Mouse (Mus musculus): Measurements from ENCODE around the gene Scamp4. TPM values are rescaled to one million over a fixed set of nuclear protein-coding genes. Genes with fewer than 3 reads are reported as not detected.
"Not testable (repeated sequence)": the region's sequence is repeated elsewhere in the genome, so short reads cannot be mapped to it uniquely, and the experiment has no call there.

The Scamp4 gene
- polyA plus RNA-seq, 1 experiment from 2014 or later, result 102 TPM

DNA sequence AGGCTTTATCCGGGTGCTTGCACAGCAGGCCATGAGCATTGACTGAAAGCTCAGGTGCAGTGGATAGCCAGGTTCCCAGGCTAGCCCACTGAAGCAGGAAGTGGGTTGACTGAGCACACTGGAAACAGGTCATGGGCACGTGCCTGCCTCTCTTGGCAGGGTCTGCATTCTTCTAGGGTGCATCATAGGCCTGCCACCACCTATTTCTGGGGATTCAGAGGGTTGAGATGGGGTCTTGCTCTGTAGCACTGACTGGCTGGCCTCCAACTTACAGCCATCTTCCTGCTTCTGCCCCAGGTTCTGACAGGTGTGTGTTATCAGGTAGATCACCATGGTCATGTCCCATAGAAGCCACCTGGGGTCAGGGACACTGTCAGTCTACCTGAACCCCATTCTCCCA is 2.3 kb downstream of the Scamp4 start:
- Histone ChIP-seq H3K9ac (no peak overlapping the region), H3K27me3 (no peaks in the 10 kb centered on the region), H3K4me1 (peaks cover 18% of the 10 kb centered on the region), H3K9me3 (no peaks in the 10 kb centered on the region), H3K27ac (no peak overlapping the region), H3K4me3 (no peak overlapping the region), H3K36me3 (peaks cover 45% of the 10 kb centered on the region), H3K4me2 (no peak overlapping the region)
- no peak for ATAC-seq (ENCODE audit: insufficient number of reproducible peaks, low FRiP score, low TSS enrichment, low read depth)
- WGBS, result 78% methylated on average over 2 of the region's 2 CpGs

GRCm38 (mm10) chr10:80605721-80606120 is 3.0 kb downstream of the Scamp4 start, which contains the start of gene Gm49322:
Gene Gm49322 (plus strand): TSS chr10:80606021.
- 79% methylated on average over 4 of the region's 4 CpGs for WGBS
- H3K36me3 ChIP-seq, result peaks cover 49% of the 10 kb centered on the region
- not testable (repeated sequence) for H3K4me2 ChIP-seq; H3K4me3 ChIP-seq; H3K27ac ChIP-seq; H3K9ac ChIP-seq; ATAC-seq (ENCODE audit: insufficient number of reproducible peaks, low FRiP score, low TSS enrichment, low read depth); H3K9me3 ChIP-seq; H3K27me3 ChIP-seq
- H3K4me1 ChIP-seq, result peaks cover 18% of the 10 kb centered on the region

DNA sequence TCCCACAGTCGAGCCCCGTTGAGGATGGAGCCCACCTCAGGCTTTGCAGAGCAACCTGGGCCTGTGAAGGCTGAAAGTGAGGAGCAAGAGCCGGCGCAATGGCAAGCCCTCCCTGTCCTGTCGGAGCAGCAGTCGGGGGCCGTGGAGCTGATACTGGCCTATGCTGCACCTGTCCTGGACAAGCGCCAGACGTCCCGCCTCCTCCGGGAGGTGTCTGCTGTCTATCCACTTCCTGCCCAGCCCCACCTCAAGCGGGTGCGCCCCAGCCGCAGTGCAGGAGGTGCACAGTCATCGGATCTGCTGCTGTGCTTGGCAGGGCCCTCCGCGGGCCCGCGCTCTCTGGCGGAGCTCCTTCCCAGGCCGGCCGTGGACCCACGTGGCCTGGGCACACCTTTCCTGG is 3.6 kb downstream of the Scamp4 start:
- Histone ChIP-seq H3K36me3 (peaks cover 52% of the 10 kb centered on the region), H3K4me2 (no peak overlapping the region), H3K9ac (no peak overlapping the region), H3K27me3 (no peaks in the 10 kb centered on the region), H3K27ac (no peak overlapping the region), H3K9me3 (no peaks in the 10 kb centered on the region), H3K4me3 (no peak overlapping the region), H3K4me1 (peaks cover 18% of the 10 kb centered on the region)
- WGBS, result 89% methylated on average over 23 of the region's 23 CpGs
- no peak for ATAC-seq (ENCODE audit: insufficient number of reproducible peaks, low FRiP score, low TSS enrichment, low read depth)

GRCm38 (mm10) chr10:80606737-80607350 is 4.2 kb downstream of the Scamp4 start:
- 95% methylated on average over 34 of the region's 34 CpGs for WGBS
- no peak for ATAC-seq (ENCODE audit: insufficient number of reproducible peaks, low FRiP score, low TSS enrichment, low read depth)
- peaks cover 56% of the 10 kb centered on the region for H3K36me3 ChIP-seq
- no peaks in the 10 kb centered on the region for H3K9me3 ChIP-seq
- H3K4me2 ChIP-seq, result no peak overlapping the region
- H3K4me3 ChIP-seq, result no peak overlapping the region
- H3K9ac ChIP-seq, result no peak overlapping the region
- H3K27me3 ChIP-seq, result no peaks in the 10 kb centered on the region
- H3K27ac ChIP-seq, result no peak overlapping the region
- peaks cover 18% of the 10 kb centered on the region for H3K4me1 ChIP-seq

DNA sequence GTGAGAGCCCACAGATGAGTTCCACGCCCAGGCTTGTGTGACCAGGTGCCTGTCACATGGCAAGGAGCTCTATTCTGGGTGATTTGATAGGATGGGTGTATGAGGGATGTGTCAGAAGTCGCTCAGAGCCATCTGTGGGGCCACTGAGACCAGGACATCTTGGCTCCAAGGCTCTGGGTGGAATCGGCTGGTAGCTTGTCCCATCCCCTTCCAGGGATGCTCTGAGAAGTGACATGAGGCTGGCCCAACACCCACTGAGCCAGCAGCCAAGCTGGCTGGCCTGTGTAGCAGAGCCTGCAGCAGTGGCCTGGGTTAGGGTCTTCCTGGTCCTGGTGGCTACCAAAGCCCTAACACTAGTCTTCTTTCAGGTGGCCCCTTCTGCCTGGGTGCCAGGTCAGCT is 5.8 kb downstream of the Scamp4 start:
- no peak for ATAC-seq (ENCODE audit: insufficient number of reproducible peaks, low FRiP score, low TSS enrichment, low read depth)
- H3K9ac ChIP-seq, result no peak overlapping the region
- 85% methylated on average over 3 of the region's 3 CpGs for WGBS

DNA sequence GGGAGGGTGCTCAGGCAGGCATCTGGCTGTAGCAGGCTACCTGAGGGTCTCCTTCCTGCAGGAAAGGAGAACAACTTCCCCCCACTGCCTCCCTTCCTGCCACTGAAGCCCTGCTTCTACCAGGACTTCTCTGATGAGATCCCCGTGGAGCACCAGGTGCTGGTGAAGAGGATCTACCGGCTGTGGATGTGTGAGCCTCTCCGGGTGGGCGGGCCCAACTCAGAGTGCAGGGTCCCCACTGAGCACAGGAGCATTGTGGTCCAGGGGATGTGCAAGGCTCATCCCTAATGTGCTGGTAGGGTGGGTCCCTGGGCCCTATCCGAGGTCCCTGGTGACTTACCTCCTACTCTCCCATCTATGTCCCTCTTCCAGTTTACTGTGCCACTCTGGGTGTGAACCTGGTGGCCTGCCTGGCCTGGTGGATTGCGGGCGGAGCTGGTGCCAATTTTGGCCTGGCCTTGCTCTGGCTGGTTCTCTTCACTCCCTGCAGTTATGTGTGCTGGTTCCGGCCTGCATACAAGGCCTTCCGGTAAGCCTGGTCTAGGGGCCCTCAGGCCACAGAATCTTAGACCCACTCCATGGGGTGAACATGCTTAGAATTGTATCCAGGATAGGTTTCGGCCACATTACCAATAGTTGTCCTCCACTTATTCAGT is 6.7 kb downstream of the Scamp4 start:
- Histone ChIP-seq H3K9ac (no peak overlapping the region), H3K4me2 (no peak overlapping the region), H3K4me1 (peaks cover 3% of the 10 kb centered on the region), H3K4me3 (no peak overlapping the region), H3K27ac (no peak overlapping the region), H3K36me3 (peaks cover 75% of the 10 kb centered on the region), H3K27me3 (no peaks in the 10 kb centered on the region), H3K9me3 (no peaks in the 10 kb centered on the region)
- ATAC-seq (ENCODE audit: insufficient number of reproducible peaks, low FRiP score, low TSS enrichment, low read depth), result no peak
- WGBS, result 89% methylated on average over 10 of the region's 10 CpGs

More for the DNA sequence above, 5.8 kb downstream of the Scamp4 start:
- no peak overlapping the region for H3K27ac ChIP-seq
- H3K36me3 ChIP-seq, result peaks cover 66% of the 10 kb centered on the region
- H3K9me3 ChIP-seq, result no peaks in the 10 kb centered on the region
- no peaks in the 10 kb centered on the region for H3K27me3 ChIP-seq
- H3K4me2 ChIP-seq, result no peak overlapping the region
- no peak overlapping the region for H3K4me3 ChIP-seq
- peaks cover 13% of the 10 kb centered on the region for H3K4me1 ChIP-seq

GRCm38 (mm10) chr10:80610116-80610785 is 7.6 kb downstream of the Scamp4 start:
- H3K36me3 ChIP-seq, result peaks cover 81% of the 10 kb centered on the region
- no peaks in the 10 kb centered on the region for H3K27me3 ChIP-seq
- H3K27ac ChIP-seq, result no peak overlapping the region
- H3K9ac ChIP-seq, result no peak overlapping the region
- H3K9me3 ChIP-seq, result no peaks in the 10 kb centered on the region
- no peak overlapping the region for H3K4me3 ChIP-seq
- H3K4me2 ChIP-seq, result no peak overlapping the region
- no peaks in the 10 kb centered on the region for H3K4me1 ChIP-seq
- 92% methylated on average over 9 of the region's 9 CpGs for WGBS
- no peak for ATAC-seq (ENCODE audit: insufficient number of reproducible peaks, low FRiP score, low TSS enrichment, low read depth)

DNA sequence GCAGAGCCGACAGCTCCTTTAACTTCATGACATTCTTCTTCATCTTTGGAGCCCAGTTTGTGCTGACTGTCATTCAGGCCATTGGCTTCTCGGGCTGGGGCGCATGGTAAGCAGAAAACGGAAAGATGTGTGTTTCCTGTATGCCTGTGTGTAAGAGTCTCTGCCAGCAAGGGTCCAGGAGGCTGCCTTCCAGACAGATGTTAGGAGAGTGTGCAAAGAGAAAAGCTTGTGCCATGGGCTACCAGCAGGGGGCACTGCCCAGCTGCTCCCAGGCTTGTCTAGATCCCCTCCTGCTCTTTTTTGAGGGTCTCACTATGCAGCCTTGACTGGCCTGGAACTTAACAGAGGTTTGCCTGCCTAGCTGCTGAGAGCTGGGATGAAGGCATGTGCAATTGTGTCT is 8.4 kb downstream of the Scamp4 start:
- no peak overlapping the region for H3K4me2 ChIP-seq
- H3K9me3 ChIP-seq, result no peaks in the 10 kb centered on the region
- H3K27ac ChIP-seq, result no peak overlapping the region
- no peaks in the 10 kb centered on the region for H3K27me3 ChIP-seq
- H3K4me1 ChIP-seq, result no peaks in the 10 kb centered on the region
- no peak overlapping the region for H3K4me3 ChIP-seq
- H3K9ac ChIP-seq, result no peak overlapping the region
- 64% methylated on average over 4 of the region's 4 CpGs for WGBS
- ATAC-seq (ENCODE audit: insufficient number of reproducible peaks, low FRiP score, low TSS enrichment, low read depth), result no peak
- peaks cover 86% of the 10 kb centered on the region for H3K36me3 ChIP-seq

GRCm38 (mm10) chr10:80611905-80612304 is 9.2 kb downstream of the Scamp4 start:
- ATAC-seq (ENCODE audit: insufficient number of reproducible peaks, low FRiP score, low TSS enrichment, low read depth), result no peak
- Histone ChIP-seq H3K36me3 (peaks cover 79% of the 10 kb centered on the region), H3K4me1 (no peaks in the 10 kb centered on the region), H3K9ac (no peak overlapping the region), H3K4me3 (no peak overlapping the region), H3K27me3 (no peaks in the 10 kb centered on the region), H3K4me2 (no peak overlapping the region), H3K9me3 (no peaks in the 10 kb centered on the region), H3K27ac (no peak overlapping the region)
- 91% methylated on average over 3 of the region's 3 CpGs for WGBS

- 81% methylated on average over 3 of the region's 3 CpGs for WGBS
- no peak for ATAC-seq (ENCODE audit: insufficient number of reproducible peaks, low FRiP score, low TSS enrichment, low read depth)
- Histone ChIP-seq H3K4me1 (no peaks in the 10 kb centered on the region), H3K4me3 (no peak overlapping the region), H3K36me3 (peaks cover 60% of the 10 kb centered on the region), H3K9me3 (no peaks in the 10 kb centered on the region), H3K27ac (no peak overlapping the region), H3K4me2 (no peak overlapping the region), H3K27me3 (no peaks in the 10 kb centered on the region), H3K9ac (no peak overlapping the region)
Measured at GRCm38 (mm10) chr10:80613821-80614220, 11.1 kb downstream of the Scamp4 start.

- H3K4me1 ChIP-seq, result no peaks in the 10 kb centered on the region
- H3K27ac ChIP-seq, result no peak overlapping the region
- 87% methylated on average over 6 of the region's 6 CpGs for WGBS
- no peak overlapping the region for H3K9ac ChIP-seq
- H3K4me3 ChIP-seq, result no peak overlapping the region
- no peaks in the 10 kb centered on the region for H3K9me3 ChIP-seq
- no peaks in the 10 kb centered on the region for H3K27me3 ChIP-seq
- no peak for ATAC-seq (ENCODE audit: insufficient number of reproducible peaks, low FRiP score, low TSS enrichment, low read depth)
- no peak overlapping the region for H3K4me2 ChIP-seq
- peaks cover 55% of the 10 kb centered on the region for H3K36me3 ChIP-seq
Measured at GRCm38 (mm10) chr10:80614351-80614750, 11.7 kb downstream of the Scamp4 start.

DNA sequence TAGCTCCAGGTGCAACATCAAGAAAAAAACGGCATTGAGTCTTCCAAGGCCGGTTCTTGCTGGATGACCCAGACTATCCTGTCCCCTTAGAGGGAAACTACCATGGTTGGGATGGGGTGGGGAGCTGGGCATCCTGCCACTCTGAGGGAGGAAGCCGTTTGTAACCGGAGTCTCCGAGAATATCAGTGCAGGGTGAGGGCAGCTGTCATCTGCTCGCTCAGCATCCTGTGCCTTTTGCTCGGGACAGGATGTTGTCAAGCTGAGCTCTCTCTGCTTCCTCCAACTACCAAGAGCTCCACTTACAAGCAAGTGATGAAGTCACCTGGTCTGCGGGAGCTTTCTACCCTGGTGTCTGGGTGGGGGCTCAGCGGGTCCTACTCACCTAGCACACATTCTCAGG is 15.5 kb downstream of the Scamp4 start:
- 70% methylated on average over 9 of the region's 9 CpGs for WGBS
- peak overlapping the region; percentile 2; the same call in 1 of the 2 replicates for H3K27ac ChIP-seq

More for the DNA sequence above, 15.5 kb downstream of the Scamp4 start:
- Histone ChIP-seq H3K36me3 (peaks cover 30% of the 10 kb centered on the region), H3K9me3 (no peaks in the 10 kb centered on the region), H3K4me1 (peaks cover 9% of the 10 kb centered on the region), H3K4me3 (no peak overlapping the region), H3K27me3 (no peaks in the 10 kb centered on the region), H3K4me2 (no peak overlapping the region), H3K9ac (no peak overlapping the region)
- no peak for ATAC-seq (ENCODE audit: insufficient number of reproducible peaks, low FRiP score, low TSS enrichment, low read depth)

Data from limb, embryonic 15.5 days (tissue).